Mouse (Mus musculus) heart, adult 2 months (tissue): ENCODE measurements around the gene Hsd17b1.

Source experiments
- CTCF ChIP-seq: fragments of 200-600 bp; IDR thresholded peaks from 2 replicates; pipeline ENCODE4 v1.8.1; 2022; ENCODE audit warnings: antibody characterized with exemption, mild to moderate bottlenecking, moderate library complexity
- EP300 ChIP-seq: fragments of 200-500 bp; IDR thresholded peaks from 2 replicates; pipeline ENCODE4 v1.6.1; 2011; ENCODE audit warnings: low read depth, low read length, control low read depth; ENCODE audit not compliant: insufficient read depth

DNA sequence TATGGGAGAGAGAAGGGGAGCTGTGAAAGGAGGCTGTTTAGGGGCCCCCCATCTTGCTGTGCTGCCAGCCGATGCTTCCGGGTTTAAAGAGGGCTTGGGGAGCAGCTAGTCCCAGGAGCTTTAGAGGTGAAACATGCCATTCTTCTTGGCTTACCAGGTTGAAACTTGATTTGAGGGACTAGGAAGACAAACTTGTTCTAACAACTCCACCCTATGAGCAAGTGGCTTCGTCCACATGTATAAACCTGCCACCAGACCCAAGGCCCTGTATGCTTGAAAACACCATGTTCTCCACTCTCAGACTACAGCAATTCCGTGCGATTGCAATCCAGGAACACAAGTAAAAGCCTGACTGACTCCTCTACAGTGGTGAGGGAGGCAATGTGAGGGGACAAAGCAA, 24.8 kb downstream of the Hsd17b1 start:
- no peak for TF ChIP-seq CTCF
- no peak for TF ChIP-seq EP300
